Mouse (Mus musculus) stomach, postnatal 0 days (tissue): Measurements from ENCODE around the gene Mt4. TPM values are rescaled to one million over a fixed set of nuclear protein-coding genes. Genes with fewer than 3 reads are reported as not detected.
"Not testable (repeated sequence)": the region's sequence is repeated elsewhere in the genome, so short reads cannot be mapped to it uniquely, and the experiment has no call there.

Source experiments
- ATAC-seq: fragments of 200-750 bp; cut with Nextera tagmentation; 2 replicates; pipeline ENCODE4 v1.8.0; 2017; ENCODE audit not compliant: low FRiP score, low TSS enrichment
- DNase-seq: peaks from one replicate; pipeline ENCODE4 v3.0.0-alpha.2; 2016; ENCODE audit warnings: low spot score
- H3K27ac ChIP-seq: fragments of 300-500 bp; sonication (generic); replicated peaks from 2 replicates; pipeline ENCODE4 v1.5.1; 2014; ENCODE audit warnings: mild to moderate bottlenecking, control low read depth
- H3K27me3 ChIP-seq: fragments of 300-500 bp; sonication (generic); 2 replicates; pipeline ENCODE4 v1.6.1; 2014; ENCODE audit warnings: low read length; ENCODE audit not compliant: control insufficient read depth, insufficient read depth
- H3K36me3 ChIP-seq: fragments of 300-500 bp; sonication (generic); 2 replicates; pipeline ENCODE4 v1.6.1; 2014; ENCODE audit warnings: low read length, mixed read lengths; ENCODE audit not compliant: control insufficient read depth, insufficient read depth
- H3K4me1 ChIP-seq: fragments of 300-500 bp; sonication (generic); replicated peaks from 2 replicates; pipeline ENCODE4 v1.6.1; 2014; ENCODE audit warnings: antibody characterized with exemption; ENCODE audit not compliant: control insufficient read depth, insufficient read depth
- H3K4me2 ChIP-seq: fragments of 300-500 bp; sonication (generic); replicated peaks from 2 replicates; pipeline ENCODE4 v1.6.1; 2014; ENCODE audit warnings: low read depth, mild to moderate bottlenecking, control low read depth, moderate library complexity
- H3K4me3 ChIP-seq: fragments of 300-500 bp; sonication (generic); 2 replicates; pipeline ENCODE4 v1.5.1; 2014; ENCODE audit warnings: low read depth, low read length, control low read depth
- H3K9ac ChIP-seq: fragments of 300-500 bp; sonication (generic); 2 replicates; pipeline ENCODE4 v1.6.1; 2014; ENCODE audit warnings: mild to moderate bottlenecking, low read length, control low read depth, mixed read lengths
- H3K9me3 ChIP-seq: fragments of 300-500 bp; sonication (generic); 2 replicates; pipeline ENCODE4 v1.6.1; 2016; ENCODE audit warnings: low read length; ENCODE audit not compliant: control insufficient read depth
- CTCF ChIP-seq: IDR thresholded peaks from 2 replicates; pipeline ENCODE4 v1.5.1; 2016; ENCODE audit warnings: antibody characterized with exemption, low read depth, mild to moderate bottlenecking, moderate library complexity
- EP300 ChIP-seq: optimal IDR thresholded peaks from 2 replicates; pipeline ENCODE3; 2016; ENCODE audit warnings: antibody characterized with exemption
- WGBS: fragments of 180-500 bp; shearing (Covaris S2); extraction: QIAGEN DNeasy Blood & Tissue Kit; methylation state at CpG from one replicate; pipeline ENCODE4 v1.1.7; 2014; 5-methylcytosine and 5-hydroxymethylcytosine counted together
- polyA plus RNA-seq: library from polyadenylated mRNA; unstranded; fragments of >200 nt; fragmentation: Nextera tagmentation; extraction: Ambion mirVana; gene quantifications from 2 replicates; pipeline ENCODE4 v1.2.1, GENCODE M21; 2015

The Mt4 gene
- polyA plus RNA-seq, 1 experiment from 2014 or later, result 79.7 TPM

- no peaks in the 10 kb centered on the region for H3K27me3 ChIP-seq
- ATAC-seq (no peak), DNase-seq (no peak)
- no peak for TF ChIP-seq CTCF
- TF ChIP-seq EP300, result no peak
- no peak overlapping the region for H3K4me3 ChIP-seq
- no peak overlapping the region for H3K9ac ChIP-seq
- no peaks in the 10 kb centered on the region for H3K4me1 ChIP-seq
- no peak overlapping the region for H3K4me2 ChIP-seq
- H3K27ac ChIP-seq, result no peak overlapping the region
- no peaks in the 10 kb centered on the region for H3K9me3 ChIP-seq
- H3K36me3 ChIP-seq, result no peaks in the 10 kb centered on the region
- 72% methylated on average over 6 of the region's 6 CpGs for WGBS
Measured at GRCm38 (mm10) chr8:94129133-94129789, 7.7 kb upstream of the Mt4 start.

- Histone ChIP-seq H3K4me2 (no peak overlapping the region), H3K27ac (no peak overlapping the region), H3K9me3 (no peaks in the 10 kb centered on the region), H3K4me1 (no peaks in the 10 kb centered on the region), H3K36me3 (no peaks in the 10 kb centered on the region), H3K9ac (no peak overlapping the region), H3K4me3 (no peak overlapping the region), H3K27me3 (no peaks in the 10 kb centered on the region)
- ATAC-seq (no peak), DNase-seq (no peak)
- WGBS, result 92% methylated on average over 4 of the region's 4 CpGs
- TF ChIP-seq CTCF (no peak), EP300 (no peak)
Measured at GRCm38 (mm10) chr8:94130126-94130525, 6.9 kb upstream of the Mt4 start.

DNA sequence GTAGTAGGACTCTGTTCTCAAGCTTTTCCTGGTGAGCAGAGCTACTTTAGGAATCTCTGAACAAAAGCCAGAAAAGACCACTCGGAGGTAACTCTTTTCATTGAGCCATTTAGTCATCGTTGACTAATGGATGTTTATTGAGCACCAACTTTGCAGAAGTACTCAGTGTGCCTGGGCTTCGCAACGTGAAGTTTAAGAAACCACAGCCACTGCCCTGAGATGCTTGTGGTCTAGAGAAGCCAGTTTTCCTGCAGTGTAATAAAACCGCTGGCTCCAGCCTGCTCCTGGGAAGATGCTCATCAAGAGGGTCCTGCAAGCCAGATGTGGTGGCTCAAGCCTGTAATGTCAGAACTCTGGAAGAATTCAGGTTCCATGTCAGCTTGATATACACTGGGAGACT lies 4.9 kb upstream of the Mt4 start:
- Histone ChIP-seq H3K4me2 (no peak overlapping the region), H3K9ac (no peak overlapping the region), H3K4me3 (no peak overlapping the region), H3K9me3 (no peaks in the 10 kb centered on the region), H3K4me1 (no peaks in the 10 kb centered on the region), H3K27me3 (no peaks in the 10 kb centered on the region), H3K27ac (no peak overlapping the region), H3K36me3 (no peaks in the 10 kb centered on the region)
- TF ChIP-seq CTCF (no peak), EP300 (no peak)
- whole genome bisulfite sequencing, result 61% methylated on average over 5 of the region's 5 CpGs
- ATAC-seq, result no peak
- no peak for DNase-seq

DNA sequence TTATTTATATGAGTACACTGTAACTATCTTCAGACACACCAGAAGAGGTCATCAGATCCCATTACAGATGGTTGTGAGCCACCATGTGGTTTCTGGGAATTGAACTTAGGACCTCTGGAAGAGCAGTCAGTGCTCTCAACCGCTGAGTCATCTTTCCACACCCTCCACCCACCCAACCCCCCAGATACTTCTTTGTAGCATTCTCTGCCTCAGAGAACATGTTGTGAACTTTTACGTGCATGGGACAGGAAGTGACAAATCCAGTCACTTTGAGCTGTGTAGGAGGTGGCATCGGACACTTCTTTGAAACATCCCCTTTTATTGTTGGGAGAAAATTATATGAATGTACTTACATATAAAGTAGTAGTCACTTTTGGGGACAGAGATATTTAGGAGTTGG lies 2.4 kb upstream of the Mt4 start:
- not testable (repeated sequence) for H3K9ac ChIP-seq, H3K27me3 ChIP-seq, H3K36me3 ChIP-seq, H3K27ac ChIP-seq, H3K4me2 ChIP-seq, H3K4me1 ChIP-seq, H3K4me3 ChIP-seq, H3K9me3 ChIP-seq, DNase-seq, ATAC-seq
- WGBS, result 34% methylated on average over 3 of the region's 3 CpGs

- WGBS, result 81% methylated on average over 6 of the region's 6 CpGs
- H3K9me3 ChIP-seq, result no peaks in the 10 kb centered on the region
- no peaks in the 10 kb centered on the region for H3K4me1 ChIP-seq
- no peak overlapping the region for H3K4me3 ChIP-seq
- H3K27me3 ChIP-seq, result no peaks in the 10 kb centered on the region
- no peak overlapping the region for H3K27ac ChIP-seq
- no peaks in the 10 kb centered on the region for H3K36me3 ChIP-seq
- H3K4me2 ChIP-seq, result no peak overlapping the region
- TF ChIP-seq EP300, result no peak
- no peak for TF ChIP-seq CTCF
- DNase-seq, result no peak
- no peak for ATAC-seq
- H3K9ac ChIP-seq, result no peak overlapping the region
Measured at GRCm38 (mm10) chr8:94135556-94135955, 1.4 kb upstream of the Mt4 start.

- ATAC-seq (no peak), DNase-seq (no peak)
- no peaks in the 10 kb centered on the region for H3K4me1 ChIP-seq
- H3K9me3 ChIP-seq, result no peaks in the 10 kb centered on the region
- no peak for TF ChIP-seq EP300
- TF ChIP-seq CTCF, result no peak
- no peak overlapping the region for H3K4me2 ChIP-seq
- no peaks in the 10 kb centered on the region for H3K36me3 ChIP-seq
- H3K9ac ChIP-seq, result no peak overlapping the region
- H3K27ac ChIP-seq, result no peak overlapping the region
- 53% methylated on average over 7 of the region's 7 CpGs for WGBS
- no peak overlapping the region for H3K4me3 ChIP-seq
- no peaks in the 10 kb centered on the region for H3K27me3 ChIP-seq
Measured at GRCm38 (mm10) chr8:94136192-94136591, 805 bp upstream of the Mt4 start.
